Mouse (Mus musculus) heart, adult 18-20 months (tissue): Measurements from ENCODE around the gene Nsfl1c. TPM values are rescaled to one million over a fixed set of nuclear protein-coding genes. Genes with fewer than 3 reads are reported as not detected.
"Not testable (repeated sequence)": the region's sequence is repeated elsewhere in the genome, so short reads cannot be mapped to it uniquely, and the experiment has no call there.

Experiments used
- DNase-seq, 2 experiments: peaks; one replicate each; pipeline ENCODE4 v3.0.0; 2021 to 2022; ENCODE audit warnings: mixed read lengths in 1 of 2
- long read RNA-seq, 2 experiments: library from polyadenylated mRNA; stranded (forward); transcript quantifications; one replicate each; pipeline ENCODE4 v2.0.0; 2021
- total RNA-seq, 2 experiments: library from RNA; stranded (reverse); gene quantifications; 2 replicates each; pipeline ENCODE4 v1.2.3; 2021

Gene Nsfl1c
- 10 to 100 TPM; 79.4 to 84.5 TPM for total RNA-seq
- long read RNA-seq, experiment 1, transcript Nsfl1c-201 (9 exons, 1,364 nt), result major isoform, 63 of 68 reads
- long read RNA-seq, experiment 1, partial matches to known transcripts, result 0 of 68 reads
- long read RNA-seq, experiment 1, other reads (novel, unspliced or antisense), result 2 of 68 reads
- long read RNA-seq, experiment 2, transcript Nsfl1c-201 (9 exons, 1,364 nt), result major isoform, 26 of 28 reads
- long read RNA-seq, experiment 2, partial matches to known transcripts, result 1 of 28 reads
- long read RNA-seq, experiment 2, other reads (novel, unspliced or antisense), result 1 of 28 reads

DNA sequence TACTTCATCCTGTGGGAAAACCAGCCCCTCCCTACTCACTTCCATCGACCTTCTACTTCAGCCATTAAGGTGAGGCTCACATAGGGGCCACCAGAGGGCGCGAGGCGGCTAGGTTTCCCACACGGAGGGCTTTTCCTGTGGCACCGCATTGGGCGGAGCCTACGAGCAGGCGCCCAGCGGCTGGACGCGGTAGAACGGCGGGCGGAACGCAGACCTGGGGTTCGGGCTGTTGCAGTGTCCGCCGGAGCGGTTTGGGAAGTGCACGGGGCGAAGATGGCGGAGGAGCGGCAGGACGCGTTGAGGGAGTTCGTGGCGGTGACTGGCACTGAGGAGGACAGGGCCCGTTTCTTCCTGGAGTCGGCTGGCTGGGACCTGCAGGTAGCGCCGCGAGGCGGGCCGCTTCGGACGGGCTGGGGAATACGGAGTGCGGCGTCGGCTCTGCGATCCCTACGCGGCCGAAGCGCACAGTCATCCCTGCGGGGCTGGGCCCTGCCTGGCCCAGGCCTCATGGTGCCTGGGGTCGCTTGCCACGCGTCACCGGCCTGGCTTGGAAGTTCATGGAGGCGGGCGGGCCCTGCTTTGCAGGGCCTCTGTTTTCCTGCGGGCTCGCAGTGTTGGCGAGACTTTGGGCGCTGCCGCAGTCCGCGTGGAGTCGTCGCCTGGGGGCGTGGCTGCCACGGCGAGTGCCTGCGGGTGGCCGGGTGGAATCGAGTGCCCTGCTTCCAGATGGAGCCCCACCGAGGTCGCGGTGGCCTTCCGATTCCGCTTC is at the start of gene Nsfl1c:
Gene Nsfl1c, plus strand, starts transcription at position 148 of the 769 bp plus-strand sequence.
- DNase-seq, result peak; percentile 94 to 97

- not testable (repeated sequence) for DNase-seq
Observed at GRCm38 (mm10) chr2:151476053-151476452, 17.9 kb upstream of the Nsfl1c start, which contains the start of gene 4921509C19Rik. Gene 4921509C19Rik, minus strand, starts transcription at chr2:151476153.

GRCm38 (mm10) chr2:151486496-151486895 is 7.5 kb upstream of the Nsfl1c start:
- DNase-seq, result no peak

DNA sequence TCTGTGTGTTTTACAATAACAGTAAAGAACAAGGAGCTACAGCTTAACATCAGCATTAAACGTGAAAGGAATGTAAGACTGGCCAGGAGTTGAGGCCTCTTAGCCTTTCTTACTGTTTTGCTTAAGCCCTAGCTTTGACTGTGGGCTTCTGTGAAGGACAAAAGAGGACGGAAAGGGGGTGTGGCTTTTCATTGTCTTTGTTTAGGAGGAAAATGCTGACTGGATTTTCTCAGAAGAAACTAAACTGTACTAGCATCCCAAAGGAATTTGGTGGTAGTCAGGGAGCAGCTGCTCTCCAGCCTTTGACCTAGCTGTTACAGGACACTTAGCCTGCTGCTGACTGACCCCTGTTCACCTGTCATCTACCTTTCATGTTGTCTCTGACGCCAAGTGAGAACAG is 4.4 kb downstream of the Nsfl1c start:
- no peak for DNase-seq

- no peak for DNase-seq
Observed at GRCm38 (mm10) chr2:151500442-151501007, 6.5 kb downstream of the Nsfl1c start.

GRCm38 (mm10) chr2:151504226-151504625 is 10.2 kb downstream of the Nsfl1c start:
- DNase-seq, result no peak

DNA sequence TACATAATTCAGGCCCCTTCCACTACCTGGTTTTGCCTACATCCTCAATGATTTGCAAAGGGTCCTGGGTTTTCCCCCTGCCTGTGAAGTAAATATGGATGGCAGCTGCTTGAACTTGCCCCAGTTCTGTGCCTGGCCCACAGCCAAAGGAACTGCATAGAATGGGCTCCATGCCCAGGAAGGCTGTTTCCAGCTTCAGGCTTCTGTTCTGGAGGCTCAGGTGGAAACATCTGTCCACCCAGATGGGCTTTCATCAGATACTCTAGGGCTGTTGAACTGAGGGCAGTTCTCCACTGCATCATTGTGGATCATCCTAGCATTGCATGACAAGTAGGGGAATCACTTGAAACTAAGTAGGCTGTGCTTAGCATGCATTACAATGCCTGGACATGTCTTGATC is 18.2 kb downstream of the Nsfl1c start:
- peak; percentile 65 to 71 for DNase-seq

- no peak for DNase-seq
Observed at GRCm38 (mm10) chr2:151513525-151514285, 19.7 kb downstream of the Nsfl1c start.

DNA sequence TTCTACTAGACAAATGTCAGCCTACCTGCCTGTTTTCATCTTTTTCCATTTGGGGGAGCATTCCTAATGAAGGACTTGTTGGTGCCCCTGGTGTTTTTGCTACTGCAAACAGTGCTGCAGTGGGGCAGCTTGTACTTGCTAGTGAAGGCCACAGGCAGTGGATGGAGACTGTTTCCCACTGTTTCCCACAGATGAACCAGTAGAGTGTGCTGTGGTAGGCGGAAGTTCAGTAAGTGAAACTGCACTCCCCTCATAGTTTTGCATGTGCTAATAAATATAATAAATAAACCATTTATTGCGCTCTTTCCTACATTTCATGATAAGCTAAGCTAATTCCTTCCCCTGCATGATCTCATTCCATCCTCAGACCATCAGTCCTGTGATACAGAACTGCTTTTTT is 25.0 kb downstream of the Nsfl1c start:
- DNase-seq, result no peak

GRCm38 (mm10) chr2:151524324-151525041 is 30.5 kb downstream of the Nsfl1c start:
- no peak for DNase-seq

- no peak for DNase-seq
Observed at GRCm38 (mm10) chr2:151525520-151525919, 31.5 kb downstream of the Nsfl1c start.

GRCm38 (mm10) chr2:151528066-151528465 is 34.1 kb downstream of the Nsfl1c start:
- no peak for DNase-seq

- DNase-seq, result no peak
Observed at GRCm38 (mm10) chr2:151529169-151529568, 35.2 kb downstream of the Nsfl1c start.

DNA sequence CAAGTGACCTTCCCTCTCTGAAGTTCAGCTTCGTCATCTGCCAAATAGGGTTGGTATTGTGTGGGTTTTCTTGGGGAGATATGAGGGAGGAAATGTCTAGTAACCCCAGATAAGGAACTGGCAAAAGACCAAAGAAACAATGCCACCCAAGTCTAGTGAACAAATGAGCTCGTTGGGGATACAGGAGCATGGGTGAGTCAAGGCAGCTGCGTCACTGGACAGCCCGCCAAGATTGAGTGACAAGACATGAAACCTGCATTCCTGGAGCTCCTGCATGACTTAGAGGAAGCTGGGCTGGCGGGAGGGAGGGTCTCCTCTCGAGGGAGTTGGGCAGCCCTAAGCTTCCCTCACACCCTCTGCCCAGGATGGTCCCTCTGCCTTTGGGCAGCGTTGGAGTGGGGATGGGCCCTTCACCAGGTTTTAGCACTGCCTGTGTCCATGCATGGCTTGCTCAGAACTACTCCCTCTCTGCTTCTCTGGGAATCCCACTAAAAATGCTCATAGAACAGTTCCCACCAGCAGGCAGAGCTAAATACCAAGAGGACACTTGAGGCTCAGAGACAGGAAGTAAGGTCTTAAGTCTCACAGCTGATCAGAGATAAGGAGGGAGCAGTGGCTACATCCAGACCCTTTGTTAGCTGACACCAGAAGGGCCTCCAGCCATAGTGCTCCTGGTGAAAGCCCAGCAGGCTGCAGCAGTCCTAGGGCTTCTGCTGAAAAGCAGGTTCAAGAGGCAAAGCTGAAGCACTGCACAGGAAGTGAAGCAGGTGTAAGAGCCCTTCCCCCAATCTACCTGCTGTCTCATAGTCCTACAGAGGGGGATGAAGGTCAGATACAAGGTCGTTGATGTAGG is 36.6 kb downstream of the Nsfl1c start:
- no peak for DNase-seq

DNA sequence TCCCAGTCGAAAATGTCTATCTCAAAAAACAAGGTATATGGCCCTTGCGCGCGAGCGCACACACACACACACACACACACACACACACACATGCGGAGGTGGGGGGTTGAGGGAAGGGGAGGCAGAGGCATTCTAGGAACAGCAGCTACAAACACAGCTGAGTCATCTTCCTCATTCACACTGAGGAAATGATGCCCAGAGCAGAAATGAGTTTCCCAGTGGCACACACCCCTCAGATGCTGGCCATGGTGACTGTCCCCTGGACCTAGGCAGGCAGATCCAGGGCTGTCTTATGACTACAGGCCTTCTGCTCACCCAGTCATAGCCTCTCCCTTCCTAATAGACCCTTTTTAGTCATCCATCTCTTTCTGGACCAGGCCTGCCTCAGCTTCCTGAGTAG is 39.6 kb downstream of the Nsfl1c start:
- peak in 1 of 2 experiments; percentile 33 for DNase-seq

DNA sequence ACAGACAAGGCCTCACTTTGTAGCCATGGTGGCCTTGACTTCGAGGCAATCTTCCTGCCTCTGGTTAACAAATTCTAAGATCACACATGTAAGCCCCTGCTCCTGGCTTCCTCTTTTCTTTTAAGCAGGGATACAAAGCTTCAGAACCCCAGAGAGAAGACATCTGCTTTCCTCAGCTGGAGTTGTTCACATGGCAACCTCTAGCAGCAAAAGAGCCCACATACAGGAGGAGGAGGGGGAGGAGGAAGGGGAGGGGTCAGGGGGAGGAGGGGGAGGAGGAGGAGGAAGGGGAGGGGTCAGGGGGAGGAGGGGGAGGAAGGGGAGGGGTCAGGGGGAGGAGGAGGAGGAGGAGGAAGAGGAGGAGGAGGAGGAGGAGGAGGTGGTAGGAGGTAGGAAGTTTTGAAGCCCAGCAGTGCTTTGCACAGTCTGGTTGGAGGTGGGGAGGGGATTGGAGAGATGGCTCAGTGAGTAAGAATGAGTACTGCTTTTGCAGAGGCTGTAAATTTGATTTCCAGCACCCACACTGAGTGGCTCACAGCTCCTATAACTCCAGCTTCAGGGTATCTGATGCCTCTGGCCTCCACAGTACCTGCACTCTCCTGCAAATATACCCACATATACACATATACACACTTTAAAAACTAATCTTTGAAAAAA is 42.1 kb downstream of the Nsfl1c start:
- no peak for DNase-seq

GRCm38 (mm10) chr2:151536618-151536974 is 42.6 kb downstream of the Nsfl1c start:
- peak; percentile 61 to 67 for DNase-seq

GRCm38 (mm10) chr2:151538646-151539045 is 44.7 kb downstream of the Nsfl1c start:
- DNase-seq, result no peak

DNA sequence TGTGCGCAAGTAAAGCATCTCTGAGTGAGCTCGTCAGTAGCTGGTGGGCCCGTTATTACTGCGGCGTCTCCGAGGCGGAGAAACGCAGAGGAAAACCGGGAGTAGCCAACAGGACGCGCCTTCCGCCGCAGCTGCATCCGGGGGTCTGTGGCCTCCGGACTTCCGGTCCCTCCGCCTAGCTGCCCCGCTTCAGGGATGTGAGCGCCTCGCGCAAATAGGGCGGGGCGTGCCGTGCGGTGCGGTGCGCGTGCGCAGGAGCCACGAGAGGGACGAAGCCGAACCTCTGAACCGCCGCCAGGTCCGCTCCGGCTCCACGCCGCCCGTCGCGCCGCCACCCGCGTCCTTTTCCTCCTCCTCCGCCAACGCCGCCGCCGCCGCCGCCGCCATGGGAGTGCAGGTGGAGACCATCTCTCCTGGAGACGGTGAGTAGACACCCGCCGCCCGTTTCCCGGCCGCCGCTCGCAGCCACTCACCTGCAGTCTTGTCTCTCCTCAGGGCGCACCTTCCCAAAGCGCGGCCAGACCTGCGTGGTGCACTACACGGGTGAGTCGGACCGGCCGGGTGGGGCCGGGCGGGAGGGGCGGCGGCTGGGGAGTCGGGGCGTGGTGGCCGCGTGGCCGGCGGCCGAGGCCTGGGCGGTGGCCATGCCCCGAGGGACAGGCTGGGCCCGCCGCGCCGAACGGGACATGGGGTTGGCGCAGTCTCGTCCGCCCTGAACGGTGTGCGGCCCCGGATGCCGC is 48.5 kb downstream of the Nsfl1c start, which contains the start of gene Fkbp1a:
Gene Fkbp1a, plus strand, starts transcription at position 161 of the 740 bp plus-strand sequence.
- DNase-seq, result peak; percentile 98
